Mouse (Mus musculus) midbrain, embryonic 12.5 days (tissue): ENCODE measurements around the gene Snx30. TPM values are rescaled to one million over a fixed set of nuclear protein-coding genes. Genes with fewer than 3 reads are reported as not detected.

ENCODE experiments used
- ATAC-seq: fragments of 200-750 bp; cut with Nextera tagmentation; 2 replicates; pipeline ENCODE4 v1.8.0; 2017; ENCODE audit warnings: low read depth, moderate TSS enrichment, moderate library complexity; ENCODE audit not compliant: low FRiP score
- H3K27ac ChIP-seq: fragments of 300-500 bp; sonication (generic); replicated peaks from 2 replicates; pipeline ENCODE4 v1.5.1; 2016; ENCODE audit warnings: mild to moderate bottlenecking
- H3K27me3 ChIP-seq: fragments of 300-500 bp; sonication (generic); 2 replicates; pipeline ENCODE4 v1.6.1; 2016; ENCODE audit warnings: mild to moderate bottlenecking
- H3K36me3 ChIP-seq: fragments of 300-500 bp; sonication (generic); 2 replicates; pipeline ENCODE4 v1.6.1; 2016
- H3K4me1 ChIP-seq: fragments of 300-500 bp; sonication (generic); 2 replicates; pipeline ENCODE4 v1.6.1; 2016
- H3K4me2 ChIP-seq: fragments of 300-500 bp; sonication (generic); replicated peaks from 2 replicates; pipeline ENCODE4 v1.6.1; 2016; ENCODE audit warnings: mild to moderate bottlenecking, moderate library complexity
- H3K4me3 ChIP-seq: fragments of 300-500 bp; sonication (generic); 2 replicates; pipeline ENCODE4 v1.5.1; 2016; ENCODE audit warnings: mild to moderate bottlenecking
- H3K9ac ChIP-seq: fragments of 300-500 bp; sonication (generic); replicated peaks from 2 replicates; pipeline ENCODE4 v1.6.1; 2016; ENCODE audit warnings: mild to moderate bottlenecking, moderate library complexity
- H3K9me3 ChIP-seq: fragments of 300-500 bp; sonication (generic); 2 replicates; pipeline ENCODE4 v1.6.1; 2016; ENCODE audit warnings: mild to moderate bottlenecking
- WGBS: fragments of 180-500 bp; shearing (Covaris S2); methylation state at CpG from one replicate; pipeline ENCODE4 v1.1.7; 2016; 5-methylcytosine and 5-hydroxymethylcytosine counted together
- polyA plus RNA-seq: library from polyadenylated mRNA; unstranded; fragments of >200 nt; fragmentation: Nextera tagmentation; extraction: Ambion mirVana; gene quantifications from 2 replicates; pipeline ENCODE4 v1.2.1, GENCODE M21; 2016

Gene Snx30
- 14.5 and 18.4 TPM in 2 replicates for polyA plus RNA-seq

GRCm38 (mm10) chr4:59805181-59805967 lies at the start of gene Snx30:
Gene Snx30, plus strand, starts transcription at chr4:59805840.
- H3K9me3 ChIP-seq = no peaks in the 10 kb centered on the region
- H3K36me3 ChIP-seq = no peaks in the 10 kb centered on the region
- ATAC-seq = peak; percentile 93
- H3K4me2 ChIP-seq = peak within 1 kb of the TSS; percentile 97
- H3K9ac ChIP-seq = peak within 1 kb of the TSS; percentile 93
- peaks cover 3% of the 10 kb centered on the region; the same call in 1 of the 2 replicates for H3K27me3 ChIP-seq
- H3K4me1 ChIP-seq = 0 out of 2 replicates have a peak, but pooled peaks cover 7% of the 10 kb centered on the region
- peak within 1 kb of the TSS; percentile 96 for H3K4me3 ChIP-seq
- WGBS = 3% methylated on average over 41 of the region's 45 CpGs
- H3K27ac ChIP-seq = peak within 1 kb of the TSS; percentile 83

GRCm38 (mm10) chr4:59756332-59757082 lies 49.1 kb upstream of the Snx30 start:
- Histone ChIP-seq H3K9ac (no peak overlapping the region), H3K27me3 (no peaks in the 10 kb centered on the region), H3K36me3 (0 out of 2 replicates have a peak, but pooled peaks cover 14% of the 10 kb centered on the region), H3K4me2 (no peak overlapping the region), H3K9me3 (no peaks in the 10 kb centered on the region), H3K4me1 (no peaks in the 10 kb centered on the region), H3K4me3 (no peak overlapping the region), H3K27ac (no peak overlapping the region)
- ATAC-seq = no peak
- 94% methylated on average over 9 of the region's 9 CpGs for WGBS

GRCm38 (mm10) chr4:59757452-59758435 lies 47.9 kb upstream of the Snx30 start:
- Histone ChIP-seq H3K9ac (no peak overlapping the region), H3K9me3 (no peaks in the 10 kb centered on the region), H3K4me2 (no peak overlapping the region), H3K27me3 (no peaks in the 10 kb centered on the region), H3K27ac (no peak overlapping the region), H3K4me3 (no peak overlapping the region), H3K4me1 (no peaks in the 10 kb centered on the region), H3K36me3 (0 out of 2 replicates have a peak, but pooled peaks cover 7% of the 10 kb centered on the region)
- 82% methylated on average over 12 of the region's 12 CpGs for WGBS
- ATAC-seq = no peak

- 72% methylated on average over 4 of the region's 4 CpGs for WGBS
- no peak overlapping the region for H3K4me3 ChIP-seq
Measured at GRCm38 (mm10) chr4:59760016-59760415, 45.6 kb upstream of the Snx30 start.

GRCm38 (mm10) chr4:59760636-59761364 lies 44.8 kb upstream of the Snx30 start:
- peaks cover 8% of the 10 kb centered on the region; the same call in 1 of the 2 replicates for H3K4me1 ChIP-seq
- 60% methylated on average over 10 of the region's 10 CpGs for WGBS
- H3K27me3 ChIP-seq = no peaks in the 10 kb centered on the region
- no peaks in the 10 kb centered on the region for H3K36me3 ChIP-seq
- H3K4me3 ChIP-seq = no peak overlapping the region
- H3K9ac ChIP-seq = no peak overlapping the region
- no peaks in the 10 kb centered on the region for H3K9me3 ChIP-seq
- no peak overlapping the region for H3K4me2 ChIP-seq
- ATAC-seq = no peak
- no peak overlapping the region for H3K27ac ChIP-seq

More at GRCm38 (mm10) chr4:59760016-59760415, 45.6 kb upstream of the Snx30 start:
- Histone ChIP-seq H3K27ac (no peak overlapping the region), H3K4me1 (0 out of 2 replicates have a peak, but pooled peaks cover under 1% of the 10 kb centered on the region), H3K27me3 (no peaks in the 10 kb centered on the region), H3K36me3 (0 out of 2 replicates have a peak, but pooled peaks cover 5% of the 10 kb centered on the region), H3K9me3 (no peaks in the 10 kb centered on the region), H3K4me2 (no peak overlapping the region), H3K9ac (no peak overlapping the region)
- no peak for ATAC-seq

GRCm38 (mm10) chr4:59761365-59761729 lies 44.3 kb upstream of the Snx30 start:
- Histone ChIP-seq H3K9ac (no peak overlapping the region), H3K4me1 (peaks cover 10% of the 10 kb centered on the region; the same call in 1 of the 2 replicates), H3K4me2 (no peak overlapping the region), H3K4me3 (no peak overlapping the region), H3K9me3 (no peaks in the 10 kb centered on the region), H3K27ac (no peak overlapping the region), H3K27me3 (no peaks in the 10 kb centered on the region), H3K36me3 (no peaks in the 10 kb centered on the region)
- WGBS = 80% methylated on average over 4 of the region's 4 CpGs
- ATAC-seq = no peak

GRCm38 (mm10) chr4:59764950-59765349 lies 40.7 kb upstream of the Snx30 start:
- Histone ChIP-seq H3K36me3 (peaks cover 10% of the 10 kb centered on the region), H3K4me1 (peaks cover 10% of the 10 kb centered on the region; the same call in 1 of the 2 replicates), H3K9me3 (no peaks in the 10 kb centered on the region), H3K4me3 (no peak overlapping the region), H3K4me2 (no peak overlapping the region), H3K9ac (no peak overlapping the region), H3K27ac (no peak overlapping the region), H3K27me3 (no peaks in the 10 kb centered on the region)
- 82% methylated on average over 7 of the region's 7 CpGs for WGBS
- no peak for ATAC-seq

GRCm38 (mm10) chr4:59765385-59766005 lies 40.1 kb upstream of the Snx30 start:
- Histone ChIP-seq H3K4me2 (no peak overlapping the region), H3K27me3 (no peaks in the 10 kb centered on the region), H3K36me3 (peaks cover 16% of the 10 kb centered on the region), H3K9ac (no peak overlapping the region), H3K9me3 (no peaks in the 10 kb centered on the region), H3K27ac (0 out of 2 replicates have a peak overlapping the region, but pooled peaks have one; percentile 42), H3K4me3 (no peak overlapping the region), H3K4me1 (peaks cover 10% of the 10 kb centered on the region; the same call in 1 of the 2 replicates)
- WGBS = 38% methylated on average over 7 of the region's 7 CpGs
- peak; percentile 27; the same call in 1 of the 2 replicates for ATAC-seq

- ATAC-seq = no peak
- peaks cover 33% of the 10 kb centered on the region for H3K36me3 ChIP-seq
- WGBS = 92% methylated on average over 2 of the region's 2 CpGs
Measured at GRCm38 (mm10) chr4:59767717-59768116, 37.9 kb upstream of the Snx30 start.

GRCm38 (mm10) chr4:59772171-59772879 lies 33.3 kb upstream of the Snx30 start:
- Histone ChIP-seq H3K36me3 (peaks cover 44% of the 10 kb centered on the region), H3K4me3 (no peak overlapping the region), H3K27me3 (no peaks in the 10 kb centered on the region), H3K4me1 (peaks cover 8% of the 10 kb centered on the region; the same call in 1 of the 2 replicates), H3K9me3 (no peaks in the 10 kb centered on the region), H3K9ac (no peak overlapping the region), H3K27ac (0 out of 2 replicates have a peak overlapping the region, but pooled peaks have one; percentile 8), H3K4me2 (no peak overlapping the region)
- ATAC-seq = peak; percentile 13; the same call in 1 of the 2 replicates
- 30% methylated on average over 17 of the region's 17 CpGs for WGBS

More at GRCm38 (mm10) chr4:59767717-59768116, 37.9 kb upstream of the Snx30 start:
- Histone ChIP-seq H3K4me3 (no peak overlapping the region), H3K27ac (no peak overlapping the region), H3K9ac (no peak overlapping the region), H3K27me3 (no peaks in the 10 kb centered on the region), H3K4me1 (peaks cover 14% of the 10 kb centered on the region), H3K4me2 (no peak overlapping the region), H3K9me3 (no peaks in the 10 kb centered on the region)
